Mouse (Mus musculus) small intestine, adult 2 months (tissue): Measurements from ENCODE around the gene Gm37240. TPM values are rescaled to one million over a fixed set of nuclear protein-coding genes. Genes with fewer than 3 reads are reported as not detected.

Experiments used
- H3K27ac ChIP-seq: fragments of 200-500 bp; 2 replicates; pipeline ENCODE4 v1.5.1; 2012; ENCODE audit warnings: low read depth, low read length, control low read depth, inconsistent platforms; ENCODE audit not compliant: insufficient read depth
- H3K27me3 ChIP-seq: fragments of 200-500 bp; 2 replicates; pipeline ENCODE4 v1.6.1; 2012; ENCODE audit warnings: mild to moderate bottlenecking, moderate library complexity, low read length, inconsistent platforms; ENCODE audit not compliant: control insufficient read depth, insufficient read depth
- H3K36me3 ChIP-seq: fragments of 200-500 bp; 2 replicates; pipeline ENCODE4 v1.6.1; 2012; ENCODE audit warnings: mild to moderate bottlenecking, low read length, control low read depth, inconsistent platforms; ENCODE audit not compliant: control insufficient read depth, insufficient read depth
- H3K4me1 ChIP-seq: fragments of 200-500 bp; 2 replicates; pipeline ENCODE4 v1.6.1; 2012; ENCODE audit warnings: low read length, inconsistent platforms, mixed read lengths; ENCODE audit not compliant: control insufficient read depth, insufficient read depth, insufficient read length
- H3K4me3 ChIP-seq: fragments of 200-500 bp; 2 replicates; pipeline ENCODE4 v1.5.1; 2012; ENCODE audit warnings: low read depth, mild to moderate bottlenecking, control low read depth, inconsistent platforms, low read length, moderate library complexity
- CTCF ChIP-seq: fragments of 200-500 bp; IDR thresholded peaks from 2 replicates; pipeline ENCODE4 v1.5.1; 2012; ENCODE audit warnings: low read depth, mild to moderate bottlenecking, control low read depth, inconsistent platforms, low read length, moderate library complexity, mixed read lengths; ENCODE audit not compliant: insufficient replicate concordance, insufficient read length; ENCODE audit errors: extremely low read depth
- POLR2A ChIP-seq: fragments of 200-500 bp; IDR thresholded peaks from 2 replicates; pipeline ENCODE4 v1.6.1; 2012; ENCODE audit warnings: low read depth, mild to moderate bottlenecking, control low read depth, inconsistent platforms, low read length, moderate library complexity
- WGBS: fragments of 180-500 bp; shearing (Covaris S2); methylation state at CpG from one replicate; pipeline ENCODE4 v1.1.7; 2018; 5-methylcytosine and 5-hydroxymethylcytosine counted together
- polyA plus RNA-seq: library from polyadenylated mRNA; depleted of rRNA; stranded (reverse); fragments of >200 nt; gene quantifications from 2 replicates; pipeline ENCODE4 v1.2.3, GENCODE M21; 2012

Gm37240 gene
- polyA plus RNA-seq, 1 experiment: 58.2 TPM

DNA sequence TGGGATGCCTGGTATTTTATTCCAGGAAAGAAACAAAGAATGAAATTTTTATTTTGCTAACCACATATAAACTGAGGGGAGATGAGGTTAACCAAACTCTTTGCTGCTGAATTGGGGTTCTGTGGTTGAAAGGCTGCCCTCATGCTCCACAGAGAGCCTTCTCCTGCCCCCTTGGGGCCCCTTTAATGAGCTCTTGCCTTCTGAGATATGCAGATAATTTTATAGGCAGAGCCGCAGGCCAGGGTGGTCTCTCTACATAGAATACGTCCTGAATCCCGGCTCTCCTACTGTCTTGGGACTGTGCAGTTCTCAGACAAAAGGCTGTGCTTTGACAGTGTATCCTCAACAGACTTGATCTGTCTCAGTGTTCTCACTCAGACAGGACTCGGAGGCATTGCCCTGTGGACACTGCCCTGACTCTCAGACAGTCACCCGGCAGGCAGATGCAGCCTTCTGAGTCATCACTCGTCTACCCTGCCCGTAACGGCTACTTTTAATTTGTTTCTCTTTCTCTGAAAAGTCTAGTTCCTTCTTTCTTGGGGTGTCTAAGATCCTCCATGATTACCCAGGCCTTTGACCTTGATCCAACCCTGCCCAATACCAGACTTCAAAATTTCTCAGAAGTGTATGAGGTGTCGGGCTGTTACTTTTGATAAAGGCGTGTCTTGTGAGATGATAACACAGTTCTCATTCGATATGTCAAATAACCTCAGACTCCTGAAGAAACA, 1184.1 kb downstream of the Gm37240 start:
- H3K36me3 ChIP-seq: no peaks in the 10 kb centered on the region

DNA sequence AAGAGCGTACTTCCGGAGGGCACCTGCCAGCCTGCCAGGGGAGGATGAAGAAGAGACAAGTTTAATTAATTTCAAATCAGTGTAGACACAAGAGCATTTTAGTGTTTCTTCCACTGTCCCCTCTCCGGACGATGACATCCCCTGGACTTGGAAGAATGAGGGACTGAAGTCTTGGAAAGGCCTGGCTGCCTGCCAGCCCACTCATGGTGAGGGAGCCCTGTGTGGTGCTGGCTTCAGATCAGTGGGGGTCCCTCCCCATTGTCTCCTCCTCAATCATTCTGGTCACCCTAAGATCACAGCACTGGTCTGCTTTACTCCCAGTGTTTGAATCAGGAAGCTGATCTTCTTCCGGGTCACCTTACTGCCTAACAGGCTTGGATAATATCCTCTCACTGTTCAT, 1185.4 kb downstream of the Gm37240 start:
- Histone ChIP-seq H3K27me3 (no peaks in the 10 kb centered on the region), H3K4me3 (no peak overlapping the region), H3K27ac (no peak overlapping the region), H3K4me1 (no peaks in the 10 kb centered on the region), H3K36me3 (no peaks in the 10 kb centered on the region)
- WGBS: 86% methylated on average over 5 of the region's 5 CpGs
- no peak for TF ChIP-seq POLR2A
- no peak for TF ChIP-seq CTCF

More for the DNA sequence above, 1184.1 kb downstream of the Gm37240 start:
- WGBS: 55% methylated on average over 11 of the region's 11 CpGs
- Histone ChIP-seq H3K27me3 (no peaks in the 10 kb centered on the region), H3K4me1 (no peaks in the 10 kb centered on the region), H3K4me3 (no peak overlapping the region), H3K27ac (no peak overlapping the region)
- TF ChIP-seq POLR2A (no peak), CTCF (no peak)

DNA sequence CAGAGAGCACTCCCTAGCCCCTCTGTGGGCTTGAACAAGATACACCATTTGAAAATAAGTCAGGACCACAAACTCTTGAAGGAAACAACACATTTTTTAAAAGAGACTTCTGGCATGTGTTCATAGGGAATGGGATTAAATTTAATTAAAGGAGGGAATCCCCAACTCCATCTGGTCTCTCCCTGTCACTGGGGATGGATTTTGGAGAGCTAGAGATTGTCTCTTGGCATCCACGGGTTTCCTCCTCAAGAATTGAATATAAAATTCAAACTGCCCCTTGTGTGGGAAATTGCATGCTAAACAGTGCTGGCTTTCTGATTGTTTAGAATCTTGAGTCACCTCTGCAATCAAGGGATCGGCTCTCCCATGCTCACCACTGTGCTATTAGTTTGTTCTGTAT, 1185.8 kb downstream of the Gm37240 start:
- TF ChIP-seq CTCF (no peak), POLR2A (no peak)
- no peaks in the 10 kb centered on the region for H3K4me1 ChIP-seq
- no peaks in the 10 kb centered on the region for H3K36me3 ChIP-seq
- H3K27ac ChIP-seq: no peak overlapping the region
- WGBS: 85% methylated on average over 2 of the region's 2 CpGs
- no peak overlapping the region for H3K4me3 ChIP-seq
- H3K27me3 ChIP-seq: no peaks in the 10 kb centered on the region

DNA sequence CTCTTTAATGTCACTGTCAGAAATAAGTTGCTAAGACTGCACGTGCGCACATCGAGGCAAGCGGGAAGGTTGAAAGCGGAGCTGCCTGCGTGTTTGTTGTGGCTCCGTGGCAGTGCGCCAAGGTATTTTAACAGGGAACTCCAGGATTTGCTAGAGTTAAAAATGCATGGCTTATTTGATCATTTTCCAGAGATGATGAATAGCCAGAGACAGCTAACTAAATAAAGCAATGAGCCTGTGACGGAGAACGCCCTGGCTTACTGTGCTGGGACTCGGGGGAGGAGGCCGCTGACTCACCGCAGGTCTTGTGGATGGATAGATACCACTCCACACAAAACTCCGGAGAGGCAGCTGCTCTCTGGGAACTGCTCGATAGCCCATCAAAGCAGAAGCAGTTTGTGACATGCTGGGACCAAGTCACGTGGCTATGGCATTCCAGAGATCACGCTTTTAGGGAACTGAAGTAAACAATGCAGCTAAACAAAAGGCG, 1190.8 kb downstream of the Gm37240 start:
- Histone ChIP-seq H3K27ac (no peak overlapping the region), H3K4me1 (no peaks in the 10 kb centered on the region), H3K27me3 (no peaks in the 10 kb centered on the region), H3K36me3 (no peaks in the 10 kb centered on the region), H3K4me3 (no peak overlapping the region)
- WGBS: 55% methylated on average over 18 of the region's 18 CpGs
- no peak for TF ChIP-seq POLR2A
- TF ChIP-seq CTCF: no peak

DNA sequence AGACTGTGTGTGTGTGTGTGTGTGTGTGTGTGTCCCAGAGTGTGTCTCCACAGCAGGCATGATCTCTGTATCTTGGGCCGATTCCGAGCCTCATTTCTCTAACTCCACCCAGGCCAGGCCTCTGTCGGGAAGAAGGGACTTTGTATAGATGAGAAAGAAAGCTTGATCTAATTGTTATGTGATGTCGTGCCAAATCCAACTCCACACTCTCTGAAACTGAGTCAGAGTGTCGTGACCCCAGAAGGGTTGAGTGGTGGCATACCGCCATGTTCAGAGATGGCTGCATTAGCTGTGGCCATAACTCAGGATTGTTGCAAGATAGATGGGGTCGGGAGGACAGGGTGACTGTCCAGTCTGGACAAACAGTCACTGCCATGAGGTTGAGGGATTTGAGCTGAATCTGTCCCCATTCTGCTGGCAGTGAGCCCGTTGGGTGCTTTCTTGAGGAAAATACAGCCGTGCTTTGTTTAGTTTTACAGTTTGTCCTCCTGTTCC, 1191.4 kb downstream of the Gm37240 start:
- H3K27me3 ChIP-seq: no peaks in the 10 kb centered on the region
- H3K4me3 ChIP-seq: no peak overlapping the region
- WGBS: 59% methylated on average over 9 of the region's 9 CpGs
- H3K36me3 ChIP-seq: no peaks in the 10 kb centered on the region
- TF ChIP-seq CTCF: no peak
- TF ChIP-seq POLR2A: no peak
- no peaks in the 10 kb centered on the region for H3K4me1 ChIP-seq
- no peak overlapping the region for H3K27ac ChIP-seq

DNA sequence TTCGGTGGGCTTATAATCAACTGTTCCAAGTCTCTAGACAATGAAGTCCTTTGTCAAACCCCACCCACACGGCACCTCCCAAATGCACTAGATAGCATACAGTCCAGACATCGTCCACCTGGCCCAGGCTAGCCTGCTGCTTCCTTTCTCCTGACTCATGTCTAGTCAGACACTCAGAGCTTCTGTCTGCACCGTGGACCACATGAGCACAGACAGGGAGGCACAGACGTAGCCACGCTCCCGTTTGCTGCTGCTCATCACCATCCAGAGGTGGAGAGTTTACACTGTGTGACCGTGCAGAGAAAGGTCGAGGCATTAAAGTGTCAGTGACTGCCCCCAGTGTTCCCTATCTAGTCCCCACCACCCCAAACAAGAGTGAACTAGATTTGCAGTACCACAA, 1191.9 kb downstream of the Gm37240 start:
- TF ChIP-seq POLR2A (no peak), CTCF (no peak)
- H3K36me3 ChIP-seq: no peaks in the 10 kb centered on the region
- H3K4me1 ChIP-seq: no peaks in the 10 kb centered on the region
- WGBS: 43% methylated on average over 9 of the region's 9 CpGs
- H3K4me3 ChIP-seq: no peak overlapping the region
- no peak overlapping the region for H3K27ac ChIP-seq
- H3K27me3 ChIP-seq: no peaks in the 10 kb centered on the region

DNA sequence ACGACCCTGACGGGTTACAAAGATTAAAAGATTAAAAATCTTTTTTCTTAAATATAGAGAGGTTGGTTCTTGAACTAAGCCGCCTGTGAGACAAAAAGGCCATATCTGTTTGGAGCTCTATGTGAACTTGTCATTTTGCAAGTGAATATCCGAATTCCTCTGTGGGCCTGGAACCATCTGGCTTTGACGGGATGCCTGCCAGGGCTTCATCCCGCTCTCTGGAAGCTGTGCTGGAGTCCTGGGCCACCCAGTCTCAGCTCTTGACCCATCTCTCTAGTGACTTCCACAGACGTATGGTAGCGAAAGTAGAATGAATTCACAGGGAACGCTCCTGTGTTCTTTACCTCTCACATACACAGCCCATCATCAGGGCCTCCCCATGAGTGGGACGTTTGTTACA, 1193.4 kb downstream of the Gm37240 start:
- Histone ChIP-seq H3K27me3 (no peaks in the 10 kb centered on the region), H3K27ac (no peak overlapping the region), H3K4me1 (no peaks in the 10 kb centered on the region), H3K4me3 (no peak overlapping the region), H3K36me3 (no peaks in the 10 kb centered on the region)
- TF ChIP-seq POLR2A (no peak), CTCF (no peak)
- WGBS: 72% methylated on average over 10 of the region's 10 CpGs
